22 mouse cellular contexts compared by ENCODE assay signal in genomic region chr12:110667466-110668077, GRCm38 (mm10). TPM values are rescaled to one million over a fixed set of nuclear protein-coding genes. Genes with fewer than 3 reads are reported as not detected.
A peak's percentile ranks its signal among the peaks of the same experiment; 100 is the strongest.
DNase-seq lines count a peak whose midpoint lies in the region; ATAC-seq and TF ChIP-seq lines count a peak whose summit lies in the region.
"Had no signal": no experiment of that assay in that cellular context is flagged by ENCODE, and none has a peak within 500 bp of the region (broad histone marks: within the 10 kb centered on the region; RNA-seq: fewer than 3 reads in every experiment).

No protein-coding gene starts in this region.

- peak; percentile 42 for TF ChIP-seq CTCF in kidney, adult 2 months (conservative IDR thresholded peaks at IDR 0.05; ENCODE audit: insufficient read depth, insufficient read length, low read depth, low read length)
- peak in 1 of 2 experiments; percentile 15; a peak in 2 of 4 replicates for TF ChIP-seq CTCF in CH12.LX (conservative IDR thresholded peaks at IDR 0.05 in 1 of 2, IDR thresholded peaks at IDR 0.05 in 1 of 2; ENCODE audit: low read depth in 2 of 2, low read length in 2 of 2)

- H3K27me3 ChIP-seq in heart, embryonic 12.5 days (replicated peaks): no peaks in the 10 kb centered on the region
- H3K27me3 ChIP-seq in kidney, adult 2 months (replicated peaks; ENCODE audit: control insufficient read depth, insufficient read depth, low read length): no peaks in the 10 kb centered on the region
- H3K27me3 ChIP-seq in kidney, embryonic 16.5 days (ENCODE audit: insufficient read depth, low read length): no peaks in the 10 kb centered on the region
- H3K27me3 ChIP-seq in CH12.LX (replicated peaks): no peaks in the 10 kb centered on the region
- H3K27me3 ChIP-seq: heart, embryonic 13.5 days; megakaryocyte, embryonic 14.5 days; neural tube, embryonic 13.5 days; stomach, embryonic 15.5 days had no signal

- peaks cover 84% of the 10 kb centered on the region for H3K36me3 ChIP-seq in heart, embryonic 12.5 days
- H3K36me3 ChIP-seq in kidney, adult 2 months (ENCODE audit: control insufficient read depth, insufficient read depth, low read length): no peaks in the 10 kb centered on the region; the same call in 1 of the 2 replicates
- H3K36me3 ChIP-seq in kidney, embryonic 16.5 days (ENCODE audit: insufficient read depth, low read length): peaks cover 69% of the 10 kb centered on the region
- peaks cover 59 to 86% of the 10 kb centered on the region in 2 experiments for H3K36me3 ChIP-seq in CH12.LX (replicated peaks in 1 of 2; ENCODE audit: control insufficient read depth in 1 of 2, insufficient read depth in 1 of 2, low read length in 1 of 2)

- TF ChIP-seq RAD21 in CH12.LX (IDR thresholded peaks at IDR 0.05; ENCODE audit: low read depth, low read length): no peak

- no peaks in the 10 kb centered on the region for H3K79me2 ChIP-seq in CH12.LX (replicated peaks; ENCODE audit: control insufficient read depth, extremely low read depth, insufficient read depth, poor library complexity, severe bottlenecking)

- ATAC-seq in heart, embryonic 12.5 days (ENCODE audit: insufficient number of reproducible peaks, low FRiP score): no peak
- no peak for ATAC-seq in kidney, embryonic 16.5 days (ENCODE audit: low FRiP score, low TSS enrichment)
- ATAC-seq: activated CD4-positive, CD25-positive, alpha-beta regulatory T cell, adult 4 months; CD4-positive, CD25-positive, alpha-beta regulatory T cell, adult 4 months had no signal

- no peaks in the 10 kb centered on the region for H3K9me3 ChIP-seq in heart, embryonic 12.5 days (replicated peaks)
- no peaks in the 10 kb centered on the region for H3K9me3 ChIP-seq in kidney, embryonic 16.5 days (ENCODE audit: low read length)
- H3K9me3 ChIP-seq in CH12.LX (replicated peaks; ENCODE audit: low read length): no peaks in the 10 kb centered on the region
- H3K9me3 ChIP-seq: heart, embryonic 13.5 days; megakaryocyte, embryonic 14.5 days; neural tube, embryonic 13.5 days; stomach, embryonic 15.5 days had no signal

- no peaks in the 10 kb centered on the region for H3K4me1 ChIP-seq in heart, embryonic 12.5 days (replicated peaks)
- H3K4me1 ChIP-seq in kidney, adult 2 months (ENCODE audit: control insufficient read depth, insufficient read depth, low read length): no peaks in the 10 kb centered on the region
- H3K4me1 ChIP-seq in kidney, embryonic 16.5 days (ENCODE audit: insufficient read depth, low read length): no peaks in the 10 kb centered on the region
- H3K4me1 ChIP-seq in CH12.LX (ENCODE audit: control insufficient read depth in 1 of 2, insufficient read depth in 2 of 2): peaks cover 7 to 9% of the 10 kb centered on the region in 2 experiments; a peak in 3 of 4 replicates
- no peaks in the 10 kb centered on the region for H3K4me1 ChIP-seq in brown adipose tissue, adult 24 weeks (ENCODE audit: control insufficient read depth, insufficient read depth, insufficient read length, low read length)
- H3K4me1 ChIP-seq: heart, embryonic 13.5 days; neural tube, embryonic 13.5 days; stomach, embryonic 15.5 days had no signal

- no peak overlapping the region for H3K27ac ChIP-seq in heart, embryonic 12.5 days (ENCODE audit: poor library complexity, severe bottlenecking)
- no peak overlapping the region for H3K27ac ChIP-seq in kidney, adult 2 months (ENCODE audit: insufficient read depth, low read depth, low read length)
- no peak overlapping the region for H3K27ac ChIP-seq in kidney, embryonic 16.5 days (ENCODE audit: low read length)
- no peak overlapping the region for H3K27ac ChIP-seq in CH12.LX (ENCODE audit: insufficient read depth, low read depth)
- H3K27ac ChIP-seq in brown adipose tissue, adult 24 weeks (replicated peaks; ENCODE audit: low read depth, low read length): 0 out of 2 replicates have a peak overlapping the region, but pooled peaks have one; percentile 9
- H3K27ac ChIP-seq: heart, embryonic 13.5 days; liver, embryonic 14.5 days; neural tube, embryonic 13.5 days; stomach, embryonic 15.5 days had no signal

- in situ Hi-C loops in CH12.LX (cut with MboI; ENCODE audit: low pct_ligation_motif_present, low pct_unique_long_range_greater_than_20kb, low sequenced_read_pairs): loop anchor here (5.0 kb wide), 1 partner anchor 50 kb away; no protein-coding TSS in a partner anchor

- dilution Hi-C loops in CH12.LX (cut with MboI; ENCODE audit: extremely low pct_ligation_motif_present, extremely low pct_unique_long_range_greater_than_20kb, low sequenced_read_pairs): no loop called here

- DNase-seq in heart, adult 18-20 months: peak; percentile 27 to 36
- DNase-seq in kidney, adult 2 months: peak; percentile 40
- DNase-seq in CH12.LX (ENCODE audit: extremely low read depth): no peak
- DNase-seq in right cerebral cortex, postnatal 10 days (ENCODE audit: low spot score in 2 of 2): no peak
- no peak for DNase-seq in layer of hippocampus, postnatal 25 days (ENCODE audit: extremely low spot score in 1 of 2, low spot score in 1 of 2)
- DNase-seq: cerebellum, adult 9-11 months; thymus, postnatal 4 days had no signal

- TF ChIP-seq EP300 in CH12.LX (IDR thresholded peaks at IDR 0.05; ENCODE audit: low read length): no peak

- 86% methylated on average over 13 of the region's 13 CpGs for WGBS in heart, embryonic 12.5 days
- WGBS in kidney, adult 2 months: 68% methylated on average over 13 of the region's 13 CpGs
- WGBS in kidney, embryonic 16.5 days: 91% methylated on average over 13 of the region's 13 CpGs

- no peak overlapping the region for H3K9ac ChIP-seq in heart, embryonic 12.5 days
- H3K9ac ChIP-seq in kidney, embryonic 16.5 days (replicated peaks; ENCODE audit: low read length): no peak overlapping the region
- no peak overlapping the region for H3K9ac ChIP-seq in CH12.LX (ENCODE audit: insufficient read depth, low read depth)
- H3K9ac ChIP-seq: heart, embryonic 13.5 days; liver, embryonic 14.5 days; neural tube, embryonic 13.5 days; stomach, embryonic 15.5 days had no signal

- no peak overlapping the region for H3K4me2 ChIP-seq in heart, embryonic 12.5 days
- H3K4me2 ChIP-seq in kidney, embryonic 16.5 days (replicated peaks; ENCODE audit: low read depth, low read length): no peak overlapping the region
- H3K4me2 ChIP-seq in CH12.LX (ENCODE audit: insufficient read depth, low read depth, poor library complexity, severe bottlenecking): no peak overlapping the region
- H3K4me2 ChIP-seq: heart, embryonic 13.5 days; neural tube, embryonic 13.5 days; stomach, embryonic 15.5 days had no signal

- no peak overlapping the region for H3K4me3 ChIP-seq in heart, embryonic 12.5 days
- no peak overlapping the region for H3K4me3 ChIP-seq in kidney, adult 2 months (ENCODE audit: insufficient read depth, low read depth, low read length)
- H3K4me3 ChIP-seq in kidney, embryonic 16.5 days (ENCODE audit: low read length): no peak overlapping the region
- H3K4me3 ChIP-seq in CH12.LX (replicated peaks in 1 of 3; ENCODE audit: low read depth in 2 of 3, low read length in 2 of 3, poor library complexity in 1 of 3): no peak overlapping the region
- no peak overlapping the region for H3K4me3 ChIP-seq in brown adipose tissue, adult 24 weeks (ENCODE audit: insufficient read depth, low read depth, low read length)
- H3K4me3 ChIP-seq: erythroblast, embryonic 14.5 days; heart, embryonic 13.5 days; megakaryocyte, embryonic 14.5 days; neural tube, embryonic 13.5 days; stomach, embryonic 15.5 days had no signal

- TF ChIP-seq POLR2A in kidney, adult 2 months (IDR thresholded peaks at IDR 0.05; ENCODE audit: low read depth, low read length): no peak
- no peak for TF ChIP-seq POLR2A in CH12.LX (IDR thresholded peaks at IDR 0.05; ENCODE audit: low read depth, low read length)

TF ChIP-seq in CH12.LX, 34 proteins besides CTCF, POLR2A, EP300 and RAD21:
- TF ChIP-seq IRF4 (IDR thresholded peaks at IDR 0.05; ENCODE audit: low read depth, low read length) (no peak), USF1 (IDR thresholded peaks at IDR 0.05; ENCODE audit: low read depth, low read length) (no peak), E2F4 (IDR thresholded peaks at IDR 0.05; ENCODE audit: insufficient replicate concordance, low read depth, low read length) (no peak), BHLHE40 (IDR thresholded peaks at IDR 0.05; ENCODE audit: low read depth, low read length) (0 out of 2 replicates have a peak, but pooled peaks have one; percentile 31), KAT2A (IDR thresholded peaks at IDR 0.05; ENCODE audit: insufficient replicate concordance, low read length) (no peak), TBP (conservative IDR thresholded peaks at IDR 0.05; ENCODE audit: low read depth, low read length) (no peak), JUND (conservative IDR thresholded peaks at IDR 0.05; ENCODE audit: low read depth, low read length) (no peak), USF2 (conservative IDR thresholded peaks at IDR 0.05; ENCODE audit: low read depth, low read length) (no peak)

RNA-seq across cellular contexts. Expression of gene 1700001K19Rik, which starts 14.8 kb away (rescaled TPM):
- not detected for total RNA-seq in heart, adult 18-20 months (2021)
- not detected in 2 replicates for polyA plus RNA-seq in heart, embryonic 12.5 days (2016; fragmentation: Nextera tagmentation; extraction: Ambion mirVana)
- polyA plus RNA-seq in kidney, adult 2 months (2012; rRNA removed): not detected in 2 replicates
- not detected in 2 replicates for polyA plus RNA-seq in kidney, embryonic 16.5 days (2015; fragmentation: Nextera tagmentation; extraction: Ambion mirVana)
- total RNA-seq in CH12.LX (2012; rRNA removed) (0.13 TPM in 1 of 2 replicates, not detected in the other), CH12.LX (2014; rRNA removed) (not detected in 2 replicates)
- not detected in 2 replicates for polyA plus RNA-seq in CH12.LX (2012; ENCODE audit: insufficient read length, low read depth)
- polyA plus RNA-seq in brown adipose tissue, adult 24 weeks (2012; ENCODE audit: insufficient read depth, insufficient read length, missing spikeins): not detected in 2 replicates
- total RNA-seq in layer of hippocampus, postnatal 25 days (2021): not detected
- total RNA-seq: layer of hippocampus, adult 18-20 months; left cerebral cortex, postnatal 25 days had no signal
- polyA plus RNA-seq: erythroblast, embryonic 14.5 days; frontal cortex, adult 2 months; heart, embryonic 13.5 days; liver, embryonic 14.5 days; small intestine, adult 2 months; stomach, embryonic 15.5 days had no signal

RNA-seq across cellular contexts. Expression of gene Hsp90aa1, which starts 35.0 kb away (rescaled TPM):
- 100 to 1,000 TPM; 261 to 408 TPM for total RNA-seq in heart, adult 18-20 months (2021)
- polyA plus RNA-seq in heart, embryonic 12.5 days (2016; fragmentation: Nextera tagmentation; extraction: Ambion mirVana): 648 and 662 TPM in 2 replicates
- 95.6 and 115 TPM in 2 replicates for polyA plus RNA-seq in kidney, adult 2 months (2012; rRNA removed)
- 843 and 919 TPM in 2 replicates for polyA plus RNA-seq in kidney, embryonic 16.5 days (2015; fragmentation: Nextera tagmentation; extraction: Ambion mirVana)
- 730 and 1,066 TPM in 2 replicates for total RNA-seq in CH12.LX (2012; rRNA removed)
- total RNA-seq in CH12.LX (2014; rRNA removed): 1,361 and 1,740 TPM in 2 replicates
- 2,091 and 2,158 TPM in 2 replicates for polyA plus RNA-seq in CH12.LX (2012; ENCODE audit: insufficient read length, low read depth)
- polyA plus RNA-seq in brown adipose tissue, adult 24 weeks (2012; ENCODE audit: insufficient read depth, insufficient read length, missing spikeins): 462 and 467 TPM in 2 replicates
- total RNA-seq in layer of hippocampus, postnatal 25 days (2021): 100 to 1,000 TPM; 874 to 929 TPM

Comparison
In these comparisons a context has a peak if more than half of its experiments do, and no peak if none do; other contexts are left out.
1. DNase-seq: peak in heart, adult 18-20 months (2 of 2) and kidney, adult 2 months (single experiment); none in CH12.LX (single experiment), right cerebral cortex, postnatal 10 days (0 of 2) and layer of hippocampus, postnatal 25 days (0 of 2).